Mouse (Mus musculus): ENCODE results near the gene F2. TPM values are rescaled to one million over a fixed set of nuclear protein-coding genes. Genes with fewer than 3 reads are reported as not detected.
A peak's percentile ranks its signal among the peaks of the same experiment; 100 is the strongest.

F2 gene
- polyA plus RNA-seq, 1 experiment, result 0.14 TPM

- peak overlapping the region; percentile 7 for H3K27ac ChIP-seq (ENCODE audit: control insufficient read depth, insufficient read depth, low read depth, low read length)
- H3K4me3 ChIP-seq (ENCODE audit: control insufficient read depth, low read depth, low read length), result peak overlapping the region; percentile 40
- H3K27me3 ChIP-seq (ENCODE audit: control insufficient read depth, insufficient read depth, low read length), result no peaks in the 10 kb centered on the region
- H3K4me1 ChIP-seq (ENCODE audit: control insufficient read depth, insufficient read depth, low read length), result no peaks in the 10 kb centered on the region
- H3K36me3 ChIP-seq (ENCODE audit: control insufficient read depth, insufficient read depth, low read length), result peaks cover 1% of the 10 kb centered on the region; the same call in 1 of the 2 replicates
- no peak for TF ChIP-seq POLR2A (IDR thresholded peaks at IDR 0.05; ENCODE audit: control insufficient read depth, low read depth, low read length)
- TF ChIP-seq CTCF (IDR thresholded peaks at IDR 0.05; ENCODE audit: control insufficient read depth, insufficient read depth, insufficient replicate concordance, low read depth, low read length), result no peak
These were observed 50.0 kb downstream of the F2 start for GRCm38 (mm10) chr2:91586242-91586641.

- no peaks in the 10 kb centered on the region for H3K36me3 ChIP-seq (ENCODE audit: control insufficient read depth, insufficient read depth, low read length)
- no peaks in the 10 kb centered on the region for H3K4me1 ChIP-seq (ENCODE audit: control insufficient read depth, insufficient read depth, low read length)
- no peak overlapping the region for H3K27ac ChIP-seq (ENCODE audit: control insufficient read depth, insufficient read depth, low read depth, low read length)
- no peak overlapping the region for H3K4me3 ChIP-seq (ENCODE audit: control insufficient read depth, low read depth, low read length)
- TF ChIP-seq POLR2A (IDR thresholded peaks at IDR 0.05; ENCODE audit: control insufficient read depth, low read depth, low read length) (no peak), CTCF (IDR thresholded peaks at IDR 0.05; ENCODE audit: control insufficient read depth, insufficient read depth, insufficient replicate concordance, low read depth, low read length) (no peak)
- H3K27me3 ChIP-seq (ENCODE audit: control insufficient read depth, insufficient read depth, low read length), result no peaks in the 10 kb centered on the region
These were observed 55.3 kb downstream of the F2 start for GRCm38 (mm10) chr2:91580894-91581293.

Other genes starting within 250 kb of the F2 start
- 81.5 and 91.7 TPM in 2 replicates for gene 1110051M20Rik, start 191.7 kb downstream of the F2 start, polyA plus RNA-seq (2012; rRNA removed)
- gene Lrp4, start 178.9 kb downstream of the F2 start, polyA plus RNA-seq (2012; rRNA removed), result 0.44 and 0.96 TPM in 2 replicates
- 26.4 and 36.3 TPM in 2 replicates for gene Ckap5, start 109.7 kb downstream of the F2 start, polyA plus RNA-seq (2012; rRNA removed)
- gene Zfp408, start 13.4 kb upstream of the F2 start, polyA plus RNA-seq (2012; rRNA removed), result 6.3 and 6.5 TPM in 2 replicates
- 22.8 and 23.7 TPM in 2 replicates for gene Arhgap1, start 13.4 kb upstream of the F2 start, polyA plus RNA-seq (2012; rRNA removed)
- 37.5 and 38.3 TPM in 2 replicates for gene Atg13, start 74.2 kb upstream of the F2 start, polyA plus RNA-seq (2012; rRNA removed)
- gene Harbi1, start 74.4 kb upstream of the F2 start, polyA plus RNA-seq (2012; rRNA removed), result 3.3 and 4.0 TPM in 2 replicates
- 31.2 and 31.3 TPM in 2 replicates for gene Ambra1, start 93.7 kb upstream of the F2 start, polyA plus RNA-seq (2012; rRNA removed)